Mouse (Mus musculus): ENCODE data around the gene Arl6ip1. TPM values are rescaled to one million over a fixed set of nuclear protein-coding genes. Genes with fewer than 3 reads are reported as not detected.
"Not testable (repeated sequence)": the region's sequence is repeated elsewhere in the genome, so short reads cannot be mapped to it uniquely, and the experiment has no call there.

Gene Arl6ip1
- 100 to 1,000 TPM; 276 to 307 TPM for total RNA-seq (2021)
- long read RNA-seq, experiment 1, transcript Arl6ip1-201 (6 exons, 2,171 nt): major isoform, 301 of 321 reads
- long read RNA-seq, experiment 1, partial matches to known transcripts: 9 of 321 reads
- long read RNA-seq, experiment 1, other reads (novel, unspliced or antisense): 8 of 321 reads
- long read RNA-seq, experiment 2, transcript Arl6ip1-201 (6 exons, 2,171 nt): major isoform, 456 of 495 reads
- long read RNA-seq, experiment 2, partial matches to known transcripts: 13 of 495 reads
- long read RNA-seq, experiment 2, other reads (novel, unspliced or antisense): 24 of 495 reads

DNA sequence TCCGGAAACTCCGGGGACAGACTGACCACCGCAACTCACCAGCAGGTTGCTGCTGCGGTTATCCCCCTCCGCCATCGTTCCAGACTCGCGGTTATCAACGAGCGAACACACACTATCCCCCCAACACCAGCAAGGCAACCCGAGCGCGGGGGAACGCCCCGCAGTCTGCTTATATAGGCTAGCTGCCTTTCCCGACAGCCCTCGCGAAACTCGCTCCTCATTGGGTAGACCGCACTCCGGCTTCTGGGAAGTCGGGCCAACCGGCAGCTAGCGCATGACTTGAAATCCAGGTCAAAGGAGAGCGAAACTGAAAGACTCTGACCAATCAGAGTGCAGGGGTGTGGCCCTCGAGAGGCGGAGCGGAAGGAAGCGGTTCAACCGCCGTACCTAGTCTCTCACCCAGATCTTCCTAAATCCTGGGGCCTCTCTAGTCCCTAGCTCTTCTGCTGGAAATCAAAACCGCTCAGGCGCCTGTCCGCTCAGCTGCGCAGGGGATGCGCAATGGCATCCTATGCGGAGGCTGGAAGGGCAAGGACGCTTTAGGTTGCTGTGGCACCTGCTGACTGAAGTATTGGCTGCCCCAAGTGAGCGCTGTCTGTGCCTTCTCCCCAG is at the start of gene Arl6ip1:
Arl6ip1 (minus strand) TSS at position 233 of the 612 bp plus-strand sequence.
- Histone ChIP-seq H3K4me3 (peak within 1 kb of the TSS; percentile 89), H3K27ac (peak within 1 kb of the TSS; percentile 92)
- peak; percentile 95 to 98 for DNase-seq (ENCODE audit: low spot score in 2 of 2)
- 0 out of 2 replicates have a peak, but pooled peaks have one; percentile 4 for TF ChIP-seq CTCF (conservative IDR thresholded peaks at IDR 0.05)

DNA sequence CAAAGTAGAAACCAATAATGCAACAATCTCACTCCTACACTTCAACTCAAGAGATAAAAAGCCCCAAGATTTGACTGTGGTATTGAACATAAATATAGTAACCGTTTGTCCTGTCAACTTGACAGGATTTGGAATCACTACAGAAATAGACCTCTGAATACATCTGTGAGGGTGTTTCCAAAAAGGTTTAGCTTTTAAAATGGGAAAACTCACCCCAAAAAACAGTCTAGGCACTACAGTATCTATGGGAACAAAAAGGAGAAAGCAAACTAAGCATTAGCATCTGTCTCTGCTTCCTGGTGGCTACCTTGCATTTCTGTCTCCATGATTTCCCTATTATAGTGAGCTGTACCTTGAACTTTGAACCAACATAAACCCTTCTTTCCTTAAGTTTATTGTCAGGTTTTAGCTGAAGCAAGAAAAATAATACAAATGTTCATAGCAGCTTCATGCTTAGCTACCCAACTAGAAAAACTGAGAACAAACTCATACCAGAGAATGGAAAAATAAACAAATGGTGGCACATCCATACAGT is 46.4 kb upstream of the Arl6ip1 start:
- H3K27ac ChIP-seq: no peak overlapping the region
- no peak for DNase-seq (ENCODE audit: low spot score in 2 of 2)
- no peak for TF ChIP-seq CTCF (conservative IDR thresholded peaks at IDR 0.05)
- no peak overlapping the region for H3K4me3 ChIP-seq

DNA sequence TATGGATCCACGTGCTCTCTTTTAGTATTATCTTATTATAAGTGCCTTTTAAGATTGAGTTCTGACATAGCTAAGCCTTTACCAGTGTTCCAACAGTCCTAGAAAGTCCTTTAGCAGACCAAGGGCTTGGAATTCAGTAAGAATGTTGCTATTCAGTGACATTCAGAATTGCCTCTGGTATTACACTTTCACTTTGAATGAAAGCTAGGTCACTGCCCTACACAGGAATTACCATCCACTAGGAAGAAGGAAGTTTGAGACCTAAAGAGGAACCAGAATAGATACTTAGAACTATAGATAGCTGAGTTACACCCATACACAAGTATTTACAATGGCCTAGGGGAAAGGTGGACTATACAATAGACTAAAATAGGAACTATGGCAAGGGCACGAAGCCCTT is 40.7 kb upstream of the Arl6ip1 start:
- H3K27ac ChIP-seq; DNase-seq (ENCODE audit: low spot score in 2 of 2); H3K4me3 ChIP-seq: not testable (repeated sequence)

DNA sequence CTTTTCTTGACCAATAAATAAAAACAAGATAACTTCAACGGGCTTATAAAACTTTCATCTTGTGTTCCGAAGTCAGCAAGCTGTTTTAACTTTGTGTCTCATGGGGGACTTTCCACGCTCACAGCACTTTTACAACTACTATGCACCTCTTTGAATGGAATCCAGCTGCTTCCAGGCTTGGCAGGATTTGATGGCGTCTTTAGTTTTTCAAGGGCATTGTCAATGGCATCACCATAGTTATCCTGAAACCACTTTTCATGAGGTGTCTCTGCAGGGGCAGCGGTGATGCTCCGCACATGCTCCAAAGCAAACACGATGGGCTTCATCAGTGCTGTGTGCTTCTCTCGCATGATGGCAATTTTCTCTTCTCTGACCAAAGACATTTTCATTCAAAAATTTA is 33.5 kb upstream of the Arl6ip1 start:
- Histone ChIP-seq H3K4me3 (no peak overlapping the region), H3K27ac (no peak overlapping the region)
- DNase-seq (ENCODE audit: low spot score in 2 of 2): no peak
- no peak for TF ChIP-seq CTCF (conservative IDR thresholded peaks at IDR 0.05)

DNA sequence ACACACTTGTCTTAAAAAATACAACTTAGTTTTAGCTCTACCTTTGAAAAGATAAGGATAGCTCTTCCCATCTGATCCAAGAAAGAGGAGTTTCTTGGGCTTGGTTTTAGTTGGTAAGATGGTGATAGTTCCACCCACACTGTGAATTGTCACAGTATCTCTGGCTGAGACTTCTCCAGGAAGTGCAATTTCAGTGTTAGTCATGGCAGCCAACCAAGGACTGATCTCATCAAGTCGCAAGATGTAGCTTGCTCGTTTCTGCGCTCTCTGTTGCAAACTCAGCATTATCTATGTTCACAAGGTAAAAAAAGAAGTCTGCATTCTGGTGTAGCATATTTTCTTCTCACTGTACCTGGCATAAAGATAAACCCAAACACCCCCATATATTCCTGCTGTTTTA is 30.7 kb upstream of the Arl6ip1 start:
- TF ChIP-seq CTCF (conservative IDR thresholded peaks at IDR 0.05): no peak
- Histone ChIP-seq H3K27ac (no peak overlapping the region), H3K4me3 (no peak overlapping the region)
- peak in 1 of 2 experiments; percentile 31 for DNase-seq (ENCODE audit: low spot score in 2 of 2)

DNA sequence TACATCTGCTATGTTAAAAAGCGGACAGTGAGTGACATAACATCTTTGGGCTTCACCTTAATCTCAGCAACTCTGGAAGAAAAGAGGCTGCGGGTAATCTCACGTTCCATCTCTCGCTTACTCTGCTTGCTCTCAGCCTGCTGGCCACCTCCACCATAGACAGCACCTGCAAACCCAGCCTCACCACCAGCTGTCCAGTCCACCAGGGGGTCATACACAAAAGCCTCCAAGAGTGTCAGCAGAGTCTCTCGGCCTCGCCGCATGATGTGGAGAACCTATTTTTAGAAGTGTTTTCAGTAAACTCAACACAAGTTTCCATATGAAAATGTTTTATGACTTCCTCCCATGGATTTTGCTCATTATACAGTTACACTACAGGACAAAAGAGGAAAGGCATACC is 27.0 kb upstream of the Arl6ip1 start:
- Histone ChIP-seq H3K27ac (no peak overlapping the region), H3K4me3 (no peak overlapping the region)
- no peak for DNase-seq (ENCODE audit: low spot score in 2 of 2)
- TF ChIP-seq CTCF (conservative IDR thresholded peaks at IDR 0.05): no peak

DNA sequence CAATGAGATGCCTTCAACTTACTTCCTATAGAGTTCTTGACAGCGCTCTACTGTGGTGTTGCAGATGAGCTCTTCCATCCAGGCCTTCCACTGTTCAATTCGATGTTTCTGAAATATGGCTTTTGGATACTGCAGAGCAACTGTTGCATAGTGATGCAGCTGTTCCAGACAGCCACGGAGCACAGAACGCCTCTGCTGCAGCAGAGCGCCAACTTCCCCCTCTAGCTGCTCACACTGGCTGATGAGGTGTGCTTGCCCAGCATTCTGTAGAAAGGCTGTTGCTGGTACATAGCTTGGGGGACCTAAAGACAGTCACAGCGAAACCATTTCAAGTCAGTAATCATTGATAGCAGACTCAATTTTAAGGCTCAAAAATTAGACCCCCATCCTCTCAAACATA is 24.7 kb upstream of the Arl6ip1 start:
- no peak for TF ChIP-seq CTCF (conservative IDR thresholded peaks at IDR 0.05)
- DNase-seq (ENCODE audit: low spot score in 2 of 2): peak in 1 of 2 experiments; percentile 13
- H3K27ac ChIP-seq: peak overlapping the region; percentile 54
- no peak overlapping the region for H3K4me3 ChIP-seq

DNA sequence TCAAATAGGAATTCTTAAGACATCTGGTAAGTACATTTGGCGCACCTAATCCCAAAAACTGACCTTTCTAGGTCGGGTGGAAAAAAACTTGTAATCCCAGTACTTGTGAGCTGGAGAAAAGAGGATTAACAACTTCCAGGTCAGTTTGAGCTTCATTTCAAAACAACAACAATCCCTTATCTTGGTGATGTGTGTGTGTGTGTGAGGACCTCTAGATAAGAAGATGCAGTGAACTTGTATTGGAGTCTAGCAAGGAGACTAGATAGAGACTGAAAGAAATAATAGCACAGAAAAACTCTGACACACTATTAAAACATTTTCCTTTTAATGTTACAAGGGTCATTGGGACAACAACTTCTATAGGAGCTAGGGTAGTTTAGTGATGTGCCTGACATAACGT is 14.1 kb upstream of the Arl6ip1 start:
- Histone ChIP-seq H3K4me3 (no peak overlapping the region), H3K27ac (no peak overlapping the region)
- DNase-seq (ENCODE audit: low spot score in 2 of 2): no peak
- no peak for TF ChIP-seq CTCF (conservative IDR thresholded peaks at IDR 0.05)

DNA sequence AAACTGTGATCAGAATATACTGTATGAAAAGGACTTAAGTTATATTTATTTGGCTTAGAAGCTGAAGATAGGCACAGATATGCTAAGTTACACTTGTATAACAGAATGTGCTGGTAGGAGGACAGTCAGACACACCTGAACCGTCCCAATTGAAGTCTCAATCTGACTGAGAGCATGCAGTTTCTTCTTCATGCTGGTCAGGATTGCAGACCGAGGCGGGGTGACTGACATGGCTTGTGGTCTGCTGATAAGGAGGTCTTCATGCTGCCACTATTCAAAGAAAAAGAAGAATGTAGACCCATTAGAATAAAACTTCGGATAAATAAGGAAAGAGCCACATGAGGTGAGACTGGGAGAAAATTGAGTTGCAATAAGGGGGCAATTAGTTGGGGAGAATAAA is 13.7 kb upstream of the Arl6ip1 start:
- no peak for DNase-seq (ENCODE audit: low spot score in 2 of 2)
- no peak overlapping the region for H3K27ac ChIP-seq

DNA sequence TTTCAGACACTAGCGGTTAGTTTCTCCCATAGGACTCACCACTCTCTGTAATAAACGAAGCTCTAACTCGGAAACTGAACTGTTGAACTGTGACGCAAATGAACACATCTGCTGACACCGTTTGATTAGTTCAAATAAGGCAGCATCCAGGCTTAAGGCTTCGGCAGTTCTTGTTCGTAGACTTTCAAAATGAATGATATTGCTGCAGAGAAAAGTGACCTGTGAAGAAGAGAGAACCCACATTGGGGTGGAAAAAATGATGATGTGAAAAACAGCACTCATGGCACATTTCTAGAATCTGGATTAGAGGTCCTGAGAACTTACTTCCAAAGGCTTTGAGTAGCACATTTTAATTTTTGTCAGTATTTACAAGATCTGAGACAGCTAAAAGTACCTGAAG is 11.8 kb upstream of the Arl6ip1 start:
- H3K4me3 ChIP-seq: no peak overlapping the region
- no peak overlapping the region for H3K27ac ChIP-seq
- no peak for DNase-seq (ENCODE audit: low spot score in 2 of 2)
- TF ChIP-seq CTCF (conservative IDR thresholded peaks at IDR 0.05): no peak

More for the DNA sequence above, 13.7 kb upstream of the Arl6ip1 start:
- H3K4me3 ChIP-seq: no peak overlapping the region
- no peak for TF ChIP-seq CTCF (conservative IDR thresholded peaks at IDR 0.05)

DNA sequence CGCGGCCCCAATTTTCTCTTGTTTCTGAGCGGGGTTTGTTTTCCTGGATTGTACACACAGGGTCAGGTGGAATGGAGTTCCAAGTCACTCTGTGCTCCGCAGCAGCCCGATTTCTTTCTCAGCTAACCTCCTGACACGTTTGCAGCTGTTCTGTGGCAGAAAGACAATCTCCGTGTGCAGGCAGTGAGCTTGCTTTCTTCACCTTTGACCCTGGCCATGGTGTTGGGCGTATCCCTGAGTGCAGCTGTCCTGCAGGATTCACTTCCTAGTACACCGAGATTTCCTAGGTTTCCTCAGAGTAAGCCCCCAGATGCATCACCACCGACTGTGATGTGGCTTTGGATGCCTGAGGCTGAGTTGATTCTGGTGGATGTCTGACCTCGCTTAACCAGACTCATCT is 5.7 kb upstream of the Arl6ip1 start:
- Histone ChIP-seq H3K27ac (no peak overlapping the region), H3K4me3 (no peak overlapping the region)
- TF ChIP-seq CTCF (conservative IDR thresholded peaks at IDR 0.05): no peak
- no peak for DNase-seq (ENCODE audit: low spot score in 2 of 2)

DNA sequence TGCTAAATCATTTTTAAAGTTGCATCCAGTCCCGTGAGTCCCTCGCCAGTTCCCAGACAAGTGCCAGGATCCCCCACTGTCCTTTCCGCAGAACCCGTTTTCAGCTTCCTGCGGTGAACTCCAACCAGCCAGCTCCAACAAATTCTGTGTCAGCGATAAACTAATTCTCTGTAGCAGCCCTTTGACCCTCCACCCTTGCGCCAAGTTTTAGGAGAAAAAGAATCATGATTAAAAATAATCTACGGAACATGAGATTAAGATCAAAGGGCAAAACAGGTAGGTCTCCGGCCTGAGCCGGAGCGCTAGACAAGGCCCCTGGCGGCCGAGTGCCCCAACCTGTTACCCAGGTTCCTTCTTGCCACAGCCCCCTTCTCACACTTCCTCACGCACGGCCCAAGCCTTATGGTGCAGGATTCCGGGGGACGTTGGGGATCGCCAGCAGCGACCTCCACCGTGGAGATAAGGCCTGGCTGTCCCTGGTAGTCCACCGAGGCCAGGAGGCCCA is 485 bp downstream of the Arl6ip1 start:
- Histone ChIP-seq H3K4me3 (peak overlapping the region; percentile 89), H3K27ac (peak overlapping the region; percentile 92)
- DNase-seq (ENCODE audit: low spot score in 2 of 2): no peak
- peak; percentile 31 for TF ChIP-seq CTCF (conservative IDR thresholded peaks at IDR 0.05)

DNA sequence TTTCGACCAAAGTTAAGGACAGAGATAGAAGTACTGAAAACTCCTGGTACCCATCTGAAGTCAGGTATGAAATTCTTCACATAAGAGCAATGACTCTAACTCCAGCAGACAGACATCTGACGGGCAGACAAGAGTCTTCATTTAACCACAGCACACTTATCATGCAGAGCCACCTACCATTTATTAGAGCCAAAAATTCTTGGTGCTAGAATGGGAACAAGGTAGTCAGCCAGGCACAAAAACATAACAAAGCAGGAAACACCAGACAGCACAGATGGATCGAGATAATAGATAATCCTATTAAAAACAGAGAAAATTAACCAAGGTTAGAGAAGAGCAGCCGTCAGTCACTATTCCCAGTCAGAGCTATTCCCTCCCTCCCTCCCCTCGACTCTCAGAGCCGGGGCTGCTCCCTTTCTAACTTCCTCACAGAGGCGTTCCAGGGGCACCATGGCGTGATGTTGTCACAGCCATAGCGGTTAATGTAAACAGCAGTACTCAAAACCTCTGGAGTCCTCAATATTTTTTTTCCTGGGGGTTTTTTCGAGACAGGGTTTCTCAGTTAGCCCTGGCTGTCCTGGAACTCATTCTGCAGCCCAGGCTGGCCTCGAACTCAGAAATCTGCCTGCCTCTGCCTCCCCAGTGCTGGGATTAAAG is 3.1 kb downstream of the Arl6ip1 start:
- no peak for DNase-seq (ENCODE audit: low spot score in 2 of 2)
- TF ChIP-seq CTCF (conservative IDR thresholded peaks at IDR 0.05): no peak
- Histone ChIP-seq H3K4me3 (peak overlapping the region; percentile 24), H3K27ac (peak overlapping the region; percentile 59)
